19 mouse cellular contexts compared by ENCODE assay signal in the genomic region with DNA sequence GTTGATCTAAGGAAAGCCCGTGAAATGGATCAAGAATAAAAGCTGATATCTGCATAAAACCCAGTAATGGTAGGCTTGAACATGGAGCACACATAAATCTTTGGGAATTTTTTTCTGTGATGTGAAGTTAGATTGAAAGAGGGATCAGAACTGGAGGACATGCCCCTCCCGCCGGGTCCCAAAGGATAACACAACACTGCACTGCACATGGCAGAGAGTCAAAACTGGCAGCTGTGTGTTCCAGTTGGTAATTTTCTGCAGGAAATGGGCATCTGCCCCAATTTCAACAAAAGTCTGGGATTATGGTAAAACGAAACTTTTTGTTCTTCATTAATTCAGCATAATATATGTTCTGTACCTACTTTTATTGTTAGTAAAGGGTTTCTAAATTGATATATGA.
A peak's percentile ranks its signal among the peaks of the same experiment; 100 is the strongest.
DNase-seq lines count a peak whose midpoint lies in the region; ATAC-seq and TF ChIP-seq lines count a peak whose summit lies in the region.
"Had no signal": no experiment of that assay in that cellular context is flagged by ENCODE, and none has a peak within 500 bp of the region (broad histone marks: within the 10 kb centered on the region; RNA-seq: fewer than 3 reads in every experiment).

No protein-coding gene starts in this region.

- no peak overlapping the region for H3K9ac ChIP-seq in embryonic facial prominence, embryonic 14.5 days (ENCODE audit: low read depth, low read length)
- no peak overlapping the region for H3K9ac ChIP-seq in hindbrain, postnatal 0 days (replicated peaks; ENCODE audit: low read length)
- H3K9ac ChIP-seq in midbrain, postnatal 0 days (replicated peaks; ENCODE audit: low read length, poor library complexity, severe bottlenecking): no peak overlapping the region
- H3K9ac ChIP-seq in midbrain, embryonic 15.5 days: no peak overlapping the region
- H3K9ac ChIP-seq: limb, embryonic 12.5 days; liver, embryonic 13.5 days; neural tube, embryonic 15.5 days; stomach, embryonic 15.5 days had no signal

- H3K9me3 ChIP-seq in embryonic facial prominence, embryonic 14.5 days (ENCODE audit: control insufficient read depth, low read length): no peaks in the 10 kb centered on the region
- H3K9me3 ChIP-seq in embryonic facial prominence, embryonic 10.5 days: no peaks in the 10 kb centered on the region
- H3K9me3 ChIP-seq in hindbrain, postnatal 0 days (ENCODE audit: low read length): no peaks in the 10 kb centered on the region
- no peaks in the 10 kb centered on the region for H3K9me3 ChIP-seq in hindbrain, embryonic 10.5 days
- H3K9me3 ChIP-seq in midbrain, postnatal 0 days (ENCODE audit: low read length): no peaks in the 10 kb centered on the region
- no peaks in the 10 kb centered on the region for H3K9me3 ChIP-seq in midbrain, embryonic 15.5 days
- H3K9me3 ChIP-seq: limb, embryonic 12.5 days; liver, embryonic 13.5 days; neural tube, embryonic 15.5 days; stomach, embryonic 15.5 days had no signal

- no peaks in the 10 kb centered on the region for H3K4me1 ChIP-seq in embryonic facial prominence, embryonic 14.5 days (ENCODE audit: control insufficient read depth, insufficient read depth, low read length)
- H3K4me1 ChIP-seq in embryonic facial prominence, embryonic 10.5 days: peaks cover 7% of the 10 kb centered on the region
- H3K4me1 ChIP-seq in hindbrain, postnatal 0 days (ENCODE audit: insufficient read depth, low read length): no peaks in the 10 kb centered on the region
- H3K4me1 ChIP-seq in hindbrain, embryonic 10.5 days (replicated peaks): peaks cover 11% of the 10 kb centered on the region
- no peaks in the 10 kb centered on the region for H3K4me1 ChIP-seq in midbrain, postnatal 0 days (ENCODE audit: insufficient read depth, low read length)
- H3K4me1 ChIP-seq in midbrain, embryonic 15.5 days: peaks cover 5% of the 10 kb centered on the region
- H3K4me1 ChIP-seq: limb, embryonic 12.5 days; liver, embryonic 13.5 days; megakaryocyte, embryonic 14.5 days; stomach, embryonic 15.5 days had no signal

- no peaks in the 10 kb centered on the region for H3K27me3 ChIP-seq in embryonic facial prominence, embryonic 14.5 days (replicated peaks; ENCODE audit: control insufficient read depth, insufficient read depth, low read length)
- no peaks in the 10 kb centered on the region for H3K27me3 ChIP-seq in embryonic facial prominence, embryonic 10.5 days (replicated peaks; ENCODE audit: low read depth, poor library complexity, severe bottlenecking)
- no peaks in the 10 kb centered on the region for H3K27me3 ChIP-seq in hindbrain, postnatal 0 days (ENCODE audit: insufficient read depth, low read length)
- H3K27me3 ChIP-seq in hindbrain, embryonic 10.5 days (ENCODE audit: insufficient read depth, poor library complexity, severe bottlenecking): no peaks in the 10 kb centered on the region
- H3K27me3 ChIP-seq in midbrain, postnatal 0 days (ENCODE audit: insufficient read depth, low read length): no peaks in the 10 kb centered on the region
- no peaks in the 10 kb centered on the region for H3K27me3 ChIP-seq in midbrain, embryonic 15.5 days (replicated peaks)
- H3K27me3 ChIP-seq: limb, embryonic 12.5 days; liver, embryonic 13.5 days; megakaryocyte, embryonic 14.5 days; neural tube, embryonic 15.5 days; stomach, embryonic 15.5 days had no signal

- H3K4me2 ChIP-seq in embryonic facial prominence, embryonic 14.5 days (ENCODE audit: low read depth, low read length): no peak overlapping the region
- H3K4me2 ChIP-seq in hindbrain, postnatal 0 days (ENCODE audit: low read depth, low read length): no peak overlapping the region
- no peak overlapping the region for H3K4me2 ChIP-seq in midbrain, postnatal 0 days (ENCODE audit: low read depth, low read length, poor library complexity, severe bottlenecking)
- no peak overlapping the region for H3K4me2 ChIP-seq in midbrain, embryonic 15.5 days
- H3K4me2 ChIP-seq: limb, embryonic 12.5 days; liver, embryonic 13.5 days; neural tube, embryonic 15.5 days; stomach, embryonic 15.5 days had no signal

- DNase-seq in embryonic facial prominence, embryonic 14.5 days (ENCODE audit: low spot score): peak; percentile 80
- DNase-seq in embryonic facial prominence, embryonic 10.5 days (ENCODE audit: low spot score): no peak
- peak; percentile 18 for DNase-seq in hindbrain, postnatal 0 days (ENCODE audit: low spot score)
- DNase-seq in hindbrain, embryonic 10.5 days (ENCODE audit: low spot score): no peak
- peak; percentile 9 for DNase-seq in midbrain, postnatal 0 days (ENCODE audit: low spot score)
- no peak for DNase-seq in testis, postnatal 14 days (ENCODE audit: low spot score)
- DNase-seq: kidney, adult 18-20 months; liver, embryonic 13.5 days; midbrain, embryonic 14.5 days; right cerebral cortex, postnatal 25 days; thymus, adult 2 months had no signal

- no peak overlapping the region for H3K27ac ChIP-seq in embryonic facial prominence, embryonic 14.5 days (replicated peaks; ENCODE audit: low read depth, low read length)
- no peak overlapping the region for H3K27ac ChIP-seq in embryonic facial prominence, embryonic 10.5 days (replicated peaks)
- H3K27ac ChIP-seq in hindbrain, postnatal 0 days: no peak overlapping the region
- H3K27ac ChIP-seq in hindbrain, embryonic 10.5 days: no peak overlapping the region
- no peak overlapping the region for H3K27ac ChIP-seq in midbrain, postnatal 0 days (ENCODE audit: low read depth, low read length)
- no peak overlapping the region for H3K27ac ChIP-seq in midbrain, embryonic 15.5 days
- H3K27ac ChIP-seq: kidney, postnatal 0 days; left cerebral cortex, adult 2 months; limb, embryonic 12.5 days; liver, embryonic 13.5 days; neural tube, embryonic 15.5 days; stomach, embryonic 15.5 days had no signal

- peak; percentile 53; the same call in 1 of the 2 replicates for ATAC-seq in embryonic facial prominence, embryonic 14.5 days (ENCODE audit: low read depth)
- ATAC-seq in hindbrain, postnatal 0 days: no peak
- ATAC-seq in midbrain, postnatal 0 days (ENCODE audit: low FRiP score): no peak
- no peak for ATAC-seq in midbrain, embryonic 15.5 days (replicated peaks)
- ATAC-seq: lung, postnatal 0 days had no signal

- no peaks in the 10 kb centered on the region for H3K36me3 ChIP-seq in embryonic facial prominence, embryonic 14.5 days (ENCODE audit: control insufficient read depth, insufficient read depth, low read length)
- H3K36me3 ChIP-seq in embryonic facial prominence, embryonic 10.5 days (replicated peaks): no peaks in the 10 kb centered on the region
- no peaks in the 10 kb centered on the region for H3K36me3 ChIP-seq in hindbrain, postnatal 0 days (ENCODE audit: insufficient read depth, low read length)
- no peaks in the 10 kb centered on the region for H3K36me3 ChIP-seq in hindbrain, embryonic 10.5 days
- no peaks in the 10 kb centered on the region for H3K36me3 ChIP-seq in midbrain, postnatal 0 days (ENCODE audit: insufficient read depth, low read length)
- no peaks in the 10 kb centered on the region for H3K36me3 ChIP-seq in midbrain, embryonic 15.5 days (replicated peaks)
- H3K36me3 ChIP-seq: limb, embryonic 12.5 days; liver, embryonic 13.5 days; neural tube, embryonic 15.5 days; stomach, embryonic 15.5 days had no signal

- TF ChIP-seq CTCF in hindbrain, postnatal 0 days (IDR thresholded peaks at IDR 0.05; ENCODE audit: low read depth): no peak
- no peak for TF ChIP-seq CTCF in midbrain, postnatal 0 days (IDR thresholded peaks at IDR 0.05)

- WGBS in embryonic facial prominence, embryonic 14.5 days: 54% methylated on average over 4 of the region's 4 CpGs
- 89% methylated on average over 4 of the region's 4 CpGs for WGBS in embryonic facial prominence, embryonic 10.5 days
- WGBS in hindbrain, postnatal 0 days: 70% methylated on average over 4 of the region's 4 CpGs
- 95% methylated on average over 4 of the region's 4 CpGs for WGBS in hindbrain, embryonic 10.5 days
- WGBS in midbrain, postnatal 0 days: 84% methylated on average over 4 of the region's 4 CpGs
- WGBS in midbrain, embryonic 15.5 days: 84% methylated on average over 4 of the region's 4 CpGs

- no peak overlapping the region for H3K4me3 ChIP-seq in embryonic facial prominence, embryonic 14.5 days (ENCODE audit: low read depth, low read length)
- H3K4me3 ChIP-seq in embryonic facial prominence, embryonic 10.5 days: no peak overlapping the region
- H3K4me3 ChIP-seq in hindbrain, postnatal 0 days (ENCODE audit: low read length): no peak overlapping the region
- no peak overlapping the region for H3K4me3 ChIP-seq in hindbrain, embryonic 10.5 days
- H3K4me3 ChIP-seq in midbrain, postnatal 0 days (ENCODE audit: low read depth, low read length): no peak overlapping the region
- no peak overlapping the region for H3K4me3 ChIP-seq in midbrain, embryonic 15.5 days
- H3K4me3 ChIP-seq: left cerebral cortex, adult 2 months; limb, embryonic 12.5 days; liver, embryonic 13.5 days; megakaryocyte, embryonic 14.5 days; neural tube, embryonic 15.5 days; stomach, embryonic 15.5 days had no signal

Comparison
In these comparisons a context has a peak if more than half of its experiments do, and no peak if none do; other contexts are left out.
1. DNase-seq: peak in embryonic facial prominence, embryonic 14.5 days (single experiment), hindbrain, postnatal 0 days (single experiment) and midbrain, postnatal 0 days (single experiment); none in embryonic facial prominence, embryonic 10.5 days (single experiment), hindbrain, embryonic 10.5 days (single experiment) and testis, postnatal 14 days (single experiment).